Comparison of ENCODE assay signal across 14 mouse cellular contexts in the genomic region with DNA sequence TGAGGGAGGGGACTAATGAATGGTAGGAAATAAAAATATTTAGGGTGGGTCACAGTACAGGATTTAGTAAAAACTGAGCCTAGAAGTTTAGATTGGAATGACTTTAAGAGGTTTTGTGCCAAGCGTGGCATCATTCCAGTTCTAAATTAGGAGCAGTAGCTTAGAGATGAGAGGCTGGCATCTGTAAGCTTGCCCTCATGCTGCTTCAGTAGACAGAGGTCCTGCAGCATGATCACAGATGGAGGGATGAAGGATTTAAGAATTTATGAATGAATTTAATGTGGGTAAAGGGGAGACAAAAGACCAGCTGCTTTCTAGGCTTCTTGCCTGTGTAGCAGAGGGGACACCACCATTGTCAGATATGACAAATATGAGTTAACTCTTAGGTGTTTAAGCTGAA. TPM values are rescaled to one million over a fixed set of nuclear protein-coding genes. Genes with fewer than 3 reads are reported as not detected.
DNase-seq lines count a peak whose midpoint lies in the region; ATAC-seq lines count a peak whose summit lies in the region.
"Had no signal": no experiment of that assay in that cellular context is flagged by ENCODE, and none has a peak within 500 bp of the region (broad histone marks: within the 10 kb centered on the region; RNA-seq: fewer than 3 reads in every experiment).

No protein-coding gene starts in this region.

- peak; percentile 49 for DNase-seq in adrenal gland, postnatal 10 days
- no peak for DNase-seq in adrenal gland, postnatal 4 days (ENCODE audit: low spot score in 2 of 2)
- no peak for DNase-seq in hindbrain, embryonic 14.5 days (ENCODE audit: low spot score)
- DNase-seq in hindbrain, embryonic 11.5 days (ENCODE audit: low spot score) = no peak
- peak; percentile 59 for DNase-seq in 3T3-L1 (ENCODE audit: low read depth, low spot score)
- peak; percentile 53 to 63 for DNase-seq in cerebellum, postnatal 14 days
- no peak for DNase-seq in frontal cortex, postnatal 25 days (ENCODE audit: low spot score in 2 of 2)
- DNase-seq in lung, adult 18-20 months = no peak
- DNase-seq: forebrain, postnatal 0 days; lung, embryonic 14.5 days; thymus, adult 2 months had no signal

- WGBS in hindbrain, embryonic 14.5 days = 84% methylated on average over 1 of the region's 1 CpGs
- 88% methylated on average over 1 of the region's 1 CpGs for WGBS in hindbrain, embryonic 11.5 days

- no peaks in the 10 kb centered on the region for H3K9me3 ChIP-seq in hindbrain, embryonic 14.5 days (ENCODE audit: control insufficient read depth, low read length)
- H3K9me3 ChIP-seq in hindbrain, embryonic 11.5 days (ENCODE audit: control insufficient read depth, low read length) = no peaks in the 10 kb centered on the region
- H3K9me3 ChIP-seq: hindbrain, embryonic 15.5 days; midbrain, embryonic 12.5 days had no signal

- H3K4me1 ChIP-seq in hindbrain, embryonic 14.5 days (replicated peaks; ENCODE audit: control insufficient read depth, insufficient read depth, low read length) = no peaks in the 10 kb centered on the region
- no peaks in the 10 kb centered on the region for H3K4me1 ChIP-seq in hindbrain, embryonic 11.5 days (replicated peaks; ENCODE audit: control insufficient read depth, insufficient read depth, low read length)
- H3K4me1 ChIP-seq: hindbrain, embryonic 15.5 days had no signal

- ATAC-seq in hindbrain, embryonic 14.5 days (ENCODE audit: low FRiP score) = peak; percentile 31; the same call in 1 of the 2 replicates
- ATAC-seq in hindbrain, embryonic 11.5 days (ENCODE audit: low FRiP score) = no peak
- ATAC-seq: forebrain, postnatal 0 days had no signal

- no peak overlapping the region for H3K4me2 ChIP-seq in hindbrain, embryonic 14.5 days (replicated peaks)
- H3K4me2 ChIP-seq in hindbrain, embryonic 11.5 days (replicated peaks; ENCODE audit: low read depth, low read length) = no peak overlapping the region
- H3K4me2 ChIP-seq: hindbrain, embryonic 15.5 days; lung, embryonic 14.5 days; midbrain, embryonic 12.5 days had no signal

- H3K4me3 ChIP-seq in hindbrain, embryonic 14.5 days (replicated peaks; ENCODE audit: low read length) = no peak overlapping the region
- no peak overlapping the region for H3K4me3 ChIP-seq in hindbrain, embryonic 11.5 days (ENCODE audit: low read depth, low read length)
- H3K4me3 ChIP-seq: hindbrain, embryonic 15.5 days; midbrain, embryonic 12.5 days had no signal

- H3K27me3 ChIP-seq in hindbrain, embryonic 14.5 days (ENCODE audit: control insufficient read depth, insufficient read depth, low read length) = no peaks in the 10 kb centered on the region
- no peaks in the 10 kb centered on the region for H3K27me3 ChIP-seq in hindbrain, embryonic 11.5 days (ENCODE audit: control insufficient read depth, insufficient read depth, low read length)
- H3K27me3 ChIP-seq: hindbrain, embryonic 15.5 days; midbrain, embryonic 12.5 days had no signal

- H3K9ac ChIP-seq in hindbrain, embryonic 14.5 days = no peak overlapping the region
- no peak overlapping the region for H3K9ac ChIP-seq in hindbrain, embryonic 11.5 days (ENCODE audit: low read depth, low read length)
- H3K9ac ChIP-seq: forebrain, postnatal 0 days; hindbrain, embryonic 15.5 days; lung, embryonic 14.5 days; midbrain, embryonic 12.5 days had no signal

- H3K27ac ChIP-seq in hindbrain, embryonic 14.5 days = no peak overlapping the region
- no peak overlapping the region for H3K27ac ChIP-seq in hindbrain, embryonic 11.5 days (ENCODE audit: low read depth, low read length)
- H3K27ac ChIP-seq: hindbrain, embryonic 15.5 days; kidney, postnatal 0 days; midbrain, embryonic 12.5 days had no signal

- H3K36me3 ChIP-seq in hindbrain, embryonic 14.5 days (replicated peaks; ENCODE audit: control insufficient read depth, insufficient read depth) = no peaks in the 10 kb centered on the region
- no peaks in the 10 kb centered on the region for H3K36me3 ChIP-seq in hindbrain, embryonic 11.5 days (ENCODE audit: control insufficient read depth, insufficient read depth, low read length)
- H3K36me3 ChIP-seq: hindbrain, embryonic 15.5 days; midbrain, embryonic 12.5 days had no signal

RNA-seq across cellular contexts. Expression of gene Stk38l, which starts 14.1 kb away (rescaled TPM):
- 10 to 100 TPM; 13.3 to 17.6 TPM for total RNA-seq in adrenal gland, postnatal 10 days (2021)
- 10 to 100 TPM; 13.7 to 17.4 TPM for total RNA-seq in adrenal gland, postnatal 4 days (2021)
- 15.6 and 15.9 TPM in 2 replicates for polyA plus RNA-seq in hindbrain, embryonic 14.5 days (2014; fragmentation: Nextera tagmentation; extraction: Ambion mirVana)
- polyA plus RNA-seq in hindbrain, embryonic 11.5 days (2014; fragmentation: Nextera tagmentation; extraction: Ambion mirVana) = 19.4 and 20.1 TPM in 2 replicates

RNA-seq across cellular contexts. Expression of gene Arntl2, which starts 57.0 kb away (rescaled TPM):
- total RNA-seq in adrenal gland, postnatal 10 days (2021) = 1 to 10 TPM; 1.3 to 3.4 TPM
- total RNA-seq in adrenal gland, postnatal 4 days (2021) = 1 to 10 TPM; 3.6 to 3.7 TPM
- 2.5 TPM in 2 replicates for polyA plus RNA-seq in hindbrain, embryonic 14.5 days (2014; fragmentation: Nextera tagmentation; extraction: Ambion mirVana)
- polyA plus RNA-seq in hindbrain, embryonic 11.5 days (2014; fragmentation: Nextera tagmentation; extraction: Ambion mirVana) = 1.7 and 2.8 TPM in 2 replicates

Comparison
In these comparisons a context has a peak if more than half of its experiments do, and no peak if none do; other contexts are left out.
1. DNase-seq: peak in adrenal gland, postnatal 10 days (single experiment), 3T3-L1 (single experiment) and cerebellum, postnatal 14 days (2 of 2); none in adrenal gland, postnatal 4 days (0 of 2), hindbrain, embryonic 14.5 days (single experiment), hindbrain, embryonic 11.5 days (single experiment), frontal cortex, postnatal 25 days (0 of 2) and lung, adult 18-20 months (0 of 2).